Mouse (Mus musculus) heart, adult 2 months (tissue): Measurements from ENCODE around the gene Esr1.

Experiments used
- CTCF ChIP-seq: fragments of 200-600 bp; IDR thresholded peaks from 2 replicates; pipeline ENCODE4 v1.8.1; 2022; ENCODE audit warnings: antibody characterized with exemption, mild to moderate bottlenecking, moderate library complexity
- POLR2A ChIP-seq: fragments of 200-500 bp; IDR thresholded peaks from 2 replicates; pipeline ENCODE4 v1.6.1; 2011; ENCODE audit warnings: mild to moderate bottlenecking, low read depth, low read length, control low read depth; ENCODE audit not compliant: insufficient read depth

DNA sequence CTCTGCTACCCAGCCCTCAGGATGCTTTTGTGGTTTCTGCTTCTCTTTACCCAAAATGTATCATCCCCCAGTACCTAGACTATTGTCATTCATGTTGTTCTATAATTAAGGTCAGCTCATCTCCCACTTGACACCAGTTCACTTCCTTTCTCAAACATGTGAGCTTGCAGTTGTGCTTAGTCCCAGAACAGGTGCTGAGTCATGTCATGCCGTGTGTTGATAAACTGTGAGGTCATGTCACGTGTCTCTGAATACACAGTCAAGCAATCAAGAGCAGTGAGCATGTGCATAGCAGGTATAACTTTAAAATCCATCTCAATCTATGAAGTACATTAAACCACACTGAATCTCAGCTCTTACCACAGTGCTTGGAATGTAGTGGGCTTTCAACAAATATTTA is 297.9 kb downstream of the Esr1 start:
- TF ChIP-seq CTCF (no peak), POLR2A (no peak)
